Mouse (Mus musculus) layer of hippocampus, postnatal 10 days (tissue): Measurements from ENCODE around the gene Prdx2. TPM values are rescaled to one million over a fixed set of nuclear protein-coding genes. Genes with fewer than 3 reads are reported as not detected.

Source experiments
- DNase-seq, 2 experiments: peaks; one replicate each; pipeline ENCODE4 v3.0.0; 2021; ENCODE audit warnings: low spot score in 2 of 2
- total RNA-seq, 2 experiments: library from RNA; stranded (reverse); gene quantifications; 2 replicates each; pipeline ENCODE4 v1.2.3; 2021

Prdx2 gene
- total RNA-seq, 2 experiments from 2014 or later = 492 to 505 TPM

DNA sequence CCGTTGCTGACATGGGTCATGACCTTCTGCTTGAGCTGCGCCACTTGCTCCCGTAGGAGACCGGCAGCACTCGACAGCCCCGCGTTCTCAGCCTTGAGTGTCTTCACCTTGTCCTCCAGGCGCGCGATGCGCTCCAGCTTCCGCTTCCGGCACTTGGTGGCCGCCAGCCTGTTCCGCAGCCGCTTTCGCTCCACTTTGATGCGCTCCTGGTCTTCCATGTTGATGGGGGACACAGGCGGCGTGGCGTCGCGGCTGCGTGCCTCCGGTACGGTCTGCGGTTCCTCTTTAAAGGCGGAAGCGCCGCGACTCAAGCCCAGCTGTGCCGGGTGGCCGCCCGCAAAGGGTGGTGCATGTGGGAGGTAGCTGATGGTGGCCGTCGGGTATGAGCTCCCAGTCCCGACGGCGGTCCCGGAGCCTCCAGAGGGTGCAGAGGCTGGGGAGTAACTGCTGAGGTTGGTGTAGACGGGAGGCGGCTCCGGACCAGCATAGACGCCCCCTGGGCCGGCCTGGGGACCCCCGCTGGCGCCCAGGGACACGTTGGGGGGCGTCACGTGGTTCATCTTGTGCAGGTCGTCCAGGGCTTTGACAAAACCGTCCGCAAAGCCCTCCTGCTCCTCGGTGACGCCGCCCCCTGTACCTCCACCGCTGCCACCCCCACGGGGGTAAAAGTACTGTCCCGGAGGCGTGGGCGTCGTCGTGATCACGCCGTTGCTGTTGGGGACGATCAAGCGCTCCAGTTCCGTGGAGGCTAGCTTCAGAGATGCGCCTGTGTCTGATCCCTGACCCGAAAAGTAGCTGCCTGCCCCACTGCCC, 8.3 kb downstream of the Prdx2 start:
- DNase-seq = peak; percentile 56 to 69

DNA sequence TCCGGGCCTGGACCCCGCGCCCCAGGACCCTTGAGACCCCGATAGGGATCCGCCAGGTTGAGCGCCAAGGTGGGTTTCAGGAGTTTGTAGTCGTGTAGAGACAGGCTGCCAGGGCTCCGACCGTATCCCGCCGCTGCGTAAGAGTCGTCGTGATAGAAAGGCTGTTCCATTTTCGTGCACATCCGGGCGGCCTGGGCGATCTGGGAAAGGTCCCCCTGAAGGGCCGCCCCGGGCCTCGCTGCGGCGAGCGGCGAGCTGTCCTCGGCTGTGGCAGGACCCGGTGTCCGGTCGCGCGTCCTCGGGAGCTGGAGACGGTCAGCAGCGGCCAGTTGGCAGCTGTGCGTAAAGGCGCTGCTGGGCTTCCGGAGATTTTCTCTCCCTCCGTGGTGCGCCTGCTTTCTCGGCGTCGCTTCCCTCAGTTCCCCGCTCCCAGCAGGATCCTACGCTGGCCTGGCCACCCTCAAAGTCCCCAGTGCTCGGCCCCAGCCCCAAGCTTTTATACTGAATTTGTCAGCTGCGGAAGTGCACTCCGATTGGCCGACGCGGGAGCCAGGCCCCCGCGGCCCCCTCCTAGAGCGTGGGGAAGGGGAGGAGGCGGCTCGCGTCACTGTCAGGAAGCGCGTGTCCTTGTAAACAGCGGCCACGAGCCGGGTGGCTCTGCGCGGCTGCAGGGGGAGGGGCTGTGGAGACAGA, 9.0 kb downstream of the Prdx2 start, which contains the start of gene Junb:
TSS of gene Junb (minus strand) at position 471 of the 693 bp plus-strand sequence.
- DNase-seq = peak; percentile 87 to 93

DNA sequence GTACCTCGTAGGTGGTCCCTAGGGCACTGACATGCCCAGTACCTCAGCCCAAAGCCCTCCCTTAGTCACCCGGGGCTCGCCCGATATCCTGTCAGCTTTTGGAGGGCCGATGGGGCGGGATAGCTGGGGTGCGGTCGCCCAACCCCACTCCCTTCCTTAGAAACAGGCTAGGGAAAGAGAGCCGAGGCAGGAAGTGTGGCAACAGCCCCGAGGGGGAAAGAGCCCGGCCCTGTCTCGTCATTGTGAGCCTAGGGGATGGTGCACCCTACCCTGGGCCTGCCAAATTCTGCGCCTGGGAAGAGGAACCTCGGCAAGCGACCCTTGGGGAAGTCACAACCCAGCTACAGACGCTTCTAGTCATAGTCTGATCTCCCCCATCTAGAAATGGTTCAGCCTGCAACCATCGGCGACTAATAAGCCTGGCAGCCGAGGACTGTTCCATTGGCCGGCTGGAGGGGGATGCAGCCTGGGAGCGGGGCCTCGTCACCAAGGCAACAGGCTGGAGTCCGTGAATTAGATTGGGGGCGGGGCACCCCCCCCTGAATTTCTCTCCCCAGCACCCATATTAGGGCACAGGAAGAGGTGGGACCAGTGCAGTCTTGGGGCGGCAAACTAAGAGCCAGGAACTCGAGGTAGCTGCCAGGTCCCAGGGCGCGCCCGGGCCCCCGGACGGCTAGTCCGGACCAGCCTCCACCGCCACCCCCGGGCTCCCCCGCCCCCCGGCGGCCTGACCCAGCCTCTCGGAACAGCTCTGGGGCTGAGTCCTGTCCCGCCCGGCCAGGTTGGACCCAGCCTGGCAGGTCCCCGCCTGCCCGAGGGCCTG, 10.4 kb downstream of the Prdx2 start:
- peak; percentile 89 to 92 for DNase-seq

DNA sequence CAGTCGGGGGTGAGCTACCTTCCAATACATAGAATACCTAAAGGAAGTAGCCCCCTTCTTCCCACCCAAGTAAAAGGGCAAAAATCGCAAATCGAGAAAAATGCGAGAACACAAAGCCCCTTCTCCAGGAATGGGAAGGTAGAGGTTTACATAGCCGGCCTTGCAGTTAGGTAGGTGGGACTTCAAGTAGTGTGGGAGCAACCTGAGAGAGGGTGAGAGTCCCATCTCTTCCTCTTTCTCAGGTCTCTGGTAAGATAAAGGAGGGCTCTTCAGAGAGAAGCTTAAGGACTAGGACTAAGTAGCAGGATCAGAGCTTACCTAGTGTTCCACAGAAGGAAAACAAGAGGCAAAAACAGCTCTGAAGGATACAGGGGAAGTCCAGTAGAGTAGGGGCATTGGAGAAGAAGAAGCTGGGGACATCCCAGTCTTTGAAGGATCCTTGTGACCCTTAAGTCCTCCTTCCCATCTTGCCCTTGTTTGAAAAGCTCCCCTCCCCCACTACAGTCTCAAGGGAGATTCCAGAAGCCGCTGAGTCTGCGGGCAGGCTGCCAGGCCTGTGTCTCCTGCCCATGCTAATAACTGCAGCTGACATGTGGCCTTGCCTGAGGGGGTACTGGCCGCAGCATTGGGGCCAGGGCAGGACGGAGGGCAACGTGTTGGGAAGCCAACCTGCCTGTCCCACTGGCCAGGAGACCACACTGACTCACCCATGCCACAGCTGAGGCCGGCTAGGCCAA, 11.4 kb downstream of the Prdx2 start:
- peak; percentile 62 to 73 for DNase-seq

DNA sequence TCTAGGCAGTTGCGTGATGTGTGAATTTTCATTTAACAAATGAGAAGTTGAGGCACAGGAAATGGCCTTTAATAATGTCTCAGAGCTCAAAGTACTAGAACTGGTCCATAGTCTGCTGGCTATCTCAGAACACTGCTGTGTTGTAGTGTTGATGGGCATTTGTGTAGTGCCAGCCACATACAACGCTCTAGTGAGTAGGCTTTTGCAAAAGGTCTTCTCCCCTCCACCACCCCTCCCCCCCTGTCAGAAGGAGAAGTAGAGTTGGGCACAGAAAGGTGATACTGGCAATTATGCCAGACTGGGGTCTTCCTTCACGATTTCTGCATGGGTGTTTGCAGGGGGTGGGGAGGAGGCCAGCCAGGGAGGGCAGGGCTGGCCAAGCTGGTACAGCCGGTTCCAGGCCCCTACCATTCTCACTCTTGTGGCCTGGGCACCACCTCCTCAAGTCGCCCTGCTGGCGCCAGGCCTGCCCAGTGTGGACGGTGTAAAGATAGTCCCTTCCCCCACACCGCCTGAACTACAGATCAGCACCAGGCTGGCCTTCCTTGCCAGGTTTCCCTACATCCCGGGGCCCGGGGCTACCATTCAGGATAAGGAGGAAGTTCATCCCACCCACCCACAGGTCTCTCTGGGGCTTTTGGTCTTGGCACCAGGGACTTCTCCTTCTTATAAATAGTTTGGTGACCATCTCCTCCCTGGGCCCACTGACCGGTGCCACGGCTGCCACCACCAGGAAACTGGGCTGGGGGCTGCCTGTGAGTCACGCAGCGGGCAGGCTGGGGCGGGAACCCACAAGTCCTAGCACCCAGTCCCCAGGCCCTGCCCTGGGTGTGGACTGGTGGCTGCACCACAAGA, 12.5 kb downstream of the Prdx2 start:
- no peak for DNase-seq

DNA sequence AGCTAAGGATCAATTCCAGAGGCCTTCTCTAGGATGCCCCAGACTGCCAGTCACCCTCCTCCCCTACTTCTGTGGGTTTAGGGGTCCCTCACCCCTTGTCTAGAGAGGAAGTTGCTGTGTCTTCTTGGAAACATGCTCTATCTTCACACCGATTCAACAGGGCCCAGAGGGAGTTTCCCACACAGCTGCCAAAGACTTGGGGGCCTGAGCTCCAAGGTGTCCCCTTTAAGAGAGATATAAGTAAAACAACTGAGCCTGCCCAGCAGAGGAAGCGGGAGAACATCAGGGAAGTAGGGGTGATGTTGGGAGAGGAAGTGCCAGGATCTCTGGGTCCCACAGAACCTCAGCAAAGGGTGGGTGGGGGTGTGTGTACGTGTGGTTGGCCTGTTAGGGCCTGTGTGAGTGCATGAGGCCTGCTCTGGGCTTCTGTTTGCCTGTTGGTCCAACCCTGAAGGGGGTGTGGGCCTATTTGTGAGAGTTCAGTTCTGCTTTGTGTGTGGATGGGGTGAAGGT, 13.2 kb downstream of the Prdx2 start:
- DNase-seq = no peak

DNA sequence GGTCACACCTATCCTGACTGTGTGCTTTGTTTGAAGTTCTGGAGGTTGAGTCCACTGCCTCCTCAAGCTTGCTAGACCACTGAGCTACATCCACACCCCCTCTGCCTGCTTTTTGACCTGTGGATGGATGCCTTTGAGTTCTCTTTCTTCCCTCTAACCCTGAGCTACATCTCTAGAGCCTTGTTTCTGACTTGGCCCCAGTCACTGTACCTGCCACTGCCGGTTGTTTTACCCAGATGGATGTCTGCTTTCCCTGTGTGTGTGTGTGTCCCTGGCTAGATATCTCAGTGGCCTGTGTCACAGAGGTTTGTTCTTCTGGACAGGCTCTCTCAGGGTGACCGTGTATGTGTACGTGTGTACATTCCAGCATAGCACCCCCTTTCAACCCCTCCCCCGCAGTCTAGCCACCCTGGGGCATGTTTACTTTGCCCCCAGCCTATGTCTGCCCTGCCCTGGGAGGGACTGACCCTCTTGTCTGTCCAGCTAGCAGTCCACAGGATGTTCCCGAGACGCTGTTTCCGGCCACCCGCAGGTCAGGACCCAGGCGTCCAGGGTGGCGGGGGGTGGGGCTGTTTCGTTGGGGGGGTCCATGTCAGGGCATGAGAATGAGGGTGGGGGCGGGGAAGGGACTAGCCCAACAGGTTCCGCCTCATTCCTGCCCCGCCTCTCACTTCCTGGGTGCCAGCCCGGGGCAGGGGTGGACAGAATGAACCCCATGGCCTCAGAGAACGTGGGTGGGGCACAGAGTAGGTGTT, 15.1 kb downstream of the Prdx2 start:
- no peak for DNase-seq

DNA sequence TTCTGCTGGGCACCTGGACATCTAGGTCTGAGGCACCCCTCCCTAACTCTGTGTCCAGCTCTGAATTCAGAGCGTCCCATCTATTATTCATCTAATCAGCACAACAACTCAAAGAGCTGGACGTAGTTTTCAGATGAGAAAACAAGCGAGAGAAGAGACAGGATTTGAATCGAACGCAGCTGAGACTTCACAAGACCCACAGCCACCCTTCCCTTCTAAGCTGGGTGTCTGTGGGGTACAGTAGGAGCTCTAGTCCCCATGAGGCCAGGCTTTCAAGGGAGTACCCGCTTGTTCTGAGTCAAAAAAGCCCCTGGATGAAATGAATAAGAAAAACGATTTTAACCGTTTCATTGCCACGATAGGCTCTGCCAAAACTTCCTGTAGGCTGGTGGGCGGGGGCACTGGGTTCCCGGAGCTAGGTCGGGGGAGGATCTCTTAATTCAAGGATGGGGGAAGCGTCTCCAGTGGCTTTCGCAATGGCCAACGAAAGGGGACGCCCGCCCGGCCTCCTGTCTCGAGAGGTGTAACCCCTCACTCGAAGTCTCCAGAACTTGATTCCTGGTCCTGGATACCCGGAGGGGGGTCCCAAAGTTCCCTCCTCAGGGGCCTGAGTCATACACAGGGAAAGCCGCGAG, 15.8 kb downstream of the Prdx2 start:
- no peak for DNase-seq

DNA sequence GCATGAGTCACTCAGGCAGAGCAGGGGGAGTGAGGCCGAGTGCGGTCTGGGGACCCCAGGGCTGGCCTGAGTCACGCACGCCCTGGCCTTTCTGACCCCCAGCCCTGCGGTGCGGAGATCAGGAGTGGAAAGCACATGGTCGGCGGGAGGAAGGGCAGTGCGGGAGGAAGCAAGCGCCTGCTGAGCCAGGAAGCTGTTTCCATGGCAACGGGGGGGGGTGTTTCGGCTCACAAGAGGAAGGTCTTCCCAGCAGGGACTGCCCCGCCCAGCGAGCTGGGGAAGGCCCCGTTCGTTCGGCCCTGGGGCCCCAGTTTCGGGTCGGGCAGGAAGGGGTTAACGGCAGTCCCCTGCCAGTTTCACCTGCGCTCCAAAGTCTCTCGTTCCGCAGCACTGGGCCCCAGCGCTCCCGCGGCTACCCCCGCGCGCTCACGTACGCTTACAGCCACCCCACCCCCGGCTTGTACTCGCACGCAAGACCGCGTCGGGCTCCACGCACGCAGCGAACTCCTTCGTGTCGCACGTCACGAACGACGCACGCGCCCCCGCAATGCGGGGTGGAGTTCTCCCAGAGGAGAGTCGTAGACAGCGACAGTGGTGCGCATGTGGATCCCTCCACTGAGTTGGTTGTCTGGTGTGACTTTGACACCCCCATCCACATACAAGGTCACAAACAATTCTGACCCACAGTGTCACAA, 16.4 kb downstream of the Prdx2 start:
- DNase-seq = peak; percentile 84 to 88

DNA sequence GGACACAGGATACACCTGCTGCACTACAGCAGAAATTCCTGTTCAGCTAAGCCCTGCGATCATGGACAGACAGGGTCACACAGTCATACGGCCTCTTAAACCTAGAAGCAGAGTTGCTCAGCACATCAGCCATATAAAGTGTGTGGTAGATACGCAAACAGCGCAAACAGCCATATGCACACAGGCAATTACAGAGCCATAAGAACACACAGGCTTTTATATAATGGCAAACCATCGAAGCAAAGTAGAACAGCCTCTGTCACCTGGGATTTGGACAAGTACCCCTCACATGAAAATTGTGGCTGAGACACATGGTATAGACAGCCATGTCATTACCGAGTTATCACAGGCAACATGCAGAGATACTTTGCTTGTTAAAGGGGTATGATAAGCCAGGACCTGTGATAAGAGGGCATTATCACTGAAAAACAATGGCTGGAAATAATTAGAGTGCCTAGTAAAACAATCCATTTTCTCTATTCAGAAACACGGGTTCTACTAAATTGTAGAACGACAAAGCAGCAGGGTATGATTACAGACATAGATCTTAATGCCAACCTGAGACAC, 17.1 kb downstream of the Prdx2 start:
- DNase-seq = no peak

DNA sequence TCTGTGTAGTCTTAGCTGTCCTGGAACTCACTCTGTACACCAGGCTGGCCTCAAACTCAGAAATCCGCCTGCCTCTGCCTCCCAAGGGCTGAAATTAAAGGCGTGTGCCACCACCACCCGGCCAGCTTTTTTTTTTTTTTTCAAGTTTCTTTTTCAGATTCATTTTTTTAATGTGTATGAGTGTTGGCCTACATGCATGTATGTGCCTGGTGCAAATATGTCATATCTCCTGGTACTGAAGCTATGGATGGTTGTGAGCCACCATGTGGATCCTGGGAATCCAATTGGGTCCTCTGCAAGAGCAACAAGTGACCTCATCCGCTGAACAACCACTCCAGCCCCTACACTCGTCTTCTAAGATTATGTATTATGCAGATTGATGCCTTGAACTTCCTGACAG, 18.0 kb downstream of the Prdx2 start:
- no peak for DNase-seq

DNA sequence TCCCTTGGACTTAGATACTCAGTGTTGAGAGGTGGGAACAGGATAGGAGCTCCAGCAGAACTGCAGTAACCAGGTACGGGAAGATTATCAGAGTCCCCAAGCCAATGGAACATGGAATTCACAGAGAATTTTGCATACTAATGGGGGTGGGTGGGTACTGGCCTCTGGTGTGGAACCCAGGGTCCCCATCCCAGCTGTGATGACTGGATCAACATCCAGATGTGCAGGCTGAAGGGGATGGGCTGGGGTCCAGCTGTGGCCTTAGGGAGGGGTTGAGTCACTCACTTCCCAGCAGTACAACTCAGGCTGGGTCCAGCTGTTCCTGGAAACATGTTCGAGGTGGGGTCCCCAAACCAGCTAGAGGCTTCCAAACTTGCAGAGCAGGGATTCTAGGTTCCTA, 18.5 kb downstream of the Prdx2 start:
- DNase-seq = no peak

DNA sequence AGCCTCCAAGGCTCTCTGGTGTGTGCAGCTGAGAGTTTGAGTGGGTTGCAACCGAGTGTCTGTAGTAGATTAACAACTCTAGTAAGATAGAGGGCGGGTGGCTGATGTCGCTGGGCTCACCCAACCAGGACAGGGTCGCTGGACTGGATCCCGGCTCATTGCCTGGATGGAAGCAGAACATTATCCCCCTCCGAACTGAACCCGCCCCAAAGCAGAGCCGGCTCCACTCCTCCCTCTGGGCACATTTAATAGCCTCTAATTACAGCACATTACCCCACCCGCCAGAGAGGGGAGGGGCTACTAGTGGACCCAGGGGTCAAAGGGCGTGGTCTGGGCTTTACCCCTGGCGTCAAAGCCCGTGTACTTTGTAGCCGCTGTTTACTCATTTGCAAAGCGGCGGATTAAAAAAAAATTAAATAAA, 19.9 kb downstream of the Prdx2 start:
- no peak for DNase-seq

DNA sequence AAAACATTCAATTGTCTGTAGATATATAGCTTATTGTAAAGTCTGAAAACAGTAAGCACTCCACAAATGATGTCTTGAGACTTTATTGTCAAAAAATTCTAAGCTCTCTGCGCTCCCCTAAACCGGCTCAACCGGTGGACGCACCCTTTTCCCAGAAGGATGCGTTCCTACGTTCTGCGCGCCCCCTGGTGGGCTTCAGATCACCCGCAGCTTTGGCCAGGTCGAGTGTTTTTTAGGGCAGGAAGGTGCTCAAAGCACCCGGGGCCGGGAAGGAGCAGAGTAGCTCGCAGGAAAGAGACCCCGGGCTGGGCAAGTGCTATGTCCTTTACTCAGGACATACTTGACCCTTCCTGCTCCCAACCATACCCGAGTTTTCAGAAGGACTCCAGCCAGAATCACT, 20.4 kb downstream of the Prdx2 start:
- DNase-seq = peak; percentile 92 to 95

DNA sequence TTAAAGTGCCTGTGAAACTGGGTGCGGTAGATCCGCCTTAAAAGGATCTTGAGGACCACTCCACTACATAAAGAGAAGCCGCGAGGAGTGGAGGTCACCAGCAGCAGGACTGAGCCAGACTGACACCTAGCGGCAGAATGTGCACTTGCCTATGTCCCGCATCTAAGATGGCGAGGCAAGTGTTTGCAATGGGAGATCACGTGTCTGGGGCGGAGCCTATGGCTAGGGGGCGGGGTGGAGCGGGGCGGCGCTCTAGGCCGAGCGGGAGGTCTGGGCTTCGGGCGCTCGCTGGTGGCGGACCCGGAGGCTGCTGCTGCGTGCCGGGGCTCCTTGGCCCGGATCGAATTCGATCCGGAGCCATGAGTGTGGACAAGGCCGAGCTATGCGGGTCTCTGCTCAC, 21.0 kb downstream of the Prdx2 start, which contains the start of gene Hook2:
TSS of gene Hook2 (plus strand) at position 255 of the 400 bp plus-strand sequence.
- DNase-seq = peak; percentile 97 to 98

DNA sequence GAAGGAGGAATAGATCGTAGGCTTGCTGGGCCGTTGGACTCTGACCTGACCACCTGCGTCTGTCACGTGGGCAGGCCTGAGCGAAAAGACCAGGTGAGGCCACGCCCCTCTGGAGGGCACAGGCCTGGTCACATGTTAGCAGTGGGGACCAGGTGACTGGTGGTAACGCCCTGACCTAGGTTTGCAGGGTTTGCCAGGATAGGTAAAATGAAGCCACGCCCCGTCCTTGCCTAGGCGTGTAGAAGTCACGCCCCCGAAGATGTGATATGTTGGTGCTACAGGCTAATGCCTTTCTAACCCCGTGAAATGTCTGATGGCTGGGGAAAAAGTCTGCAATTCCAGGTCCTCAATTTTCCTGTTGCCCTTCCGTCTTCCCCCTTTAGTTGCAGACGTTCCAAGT, 21.4 kb downstream of the Prdx2 start:
- DNase-seq = no peak

DNA sequence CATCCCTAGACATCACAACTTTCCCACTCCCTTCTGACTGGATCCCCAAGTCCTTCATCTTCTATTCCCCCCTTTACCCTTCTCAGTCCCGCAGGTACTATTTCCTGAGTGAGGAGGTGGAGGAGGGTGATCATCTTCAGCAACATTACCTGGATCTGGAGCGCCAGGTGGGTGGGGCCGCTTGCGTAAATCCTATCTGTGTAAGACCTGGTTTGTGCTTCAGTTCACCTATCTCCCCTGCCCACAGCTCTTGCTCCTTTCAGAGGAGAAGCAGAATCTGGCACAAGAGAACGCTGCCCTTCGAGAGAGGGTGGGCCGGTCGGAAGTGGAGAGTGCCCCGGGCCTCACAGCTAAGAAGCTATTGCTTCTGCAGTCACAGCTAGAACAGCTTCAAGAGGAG, 25.0 kb downstream of the Prdx2 start:
- no peak for DNase-seq

DNA sequence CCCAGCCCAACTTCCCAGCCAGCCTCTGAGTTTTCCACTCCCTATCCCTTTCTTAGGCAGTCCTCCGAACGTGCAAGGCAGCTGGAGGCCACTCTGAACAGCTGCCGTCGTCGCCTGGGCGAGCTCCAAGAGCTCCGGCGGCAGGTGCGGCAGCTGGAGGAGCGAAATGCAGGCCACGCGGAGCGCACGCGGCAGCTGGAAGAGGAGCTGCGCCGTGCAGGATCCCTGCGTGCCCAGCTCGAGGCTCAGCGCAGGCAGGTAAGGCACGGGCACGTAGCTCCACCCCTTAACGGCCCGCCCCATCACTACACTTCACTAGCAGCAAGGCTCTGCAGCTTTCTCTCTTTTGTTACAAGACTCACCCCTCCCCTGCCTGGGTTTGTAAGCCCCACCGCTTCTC, 26.3 kb downstream of the Prdx2 start:
- no peak for DNase-seq
